Mouse (Mus musculus): ENCODE results near the gene Btn2a2. TPM values are rescaled to one million over a fixed set of nuclear protein-coding genes. Genes with fewer than 3 reads are reported as not detected.
A peak's percentile ranks its signal among the peaks of the same experiment; 100 is the strongest.

Btn2a2 gene
- total and polyA plus RNA-seq, 3 experiments: 1.2 to 2.1 (median 1.3) TPM

GRCm38 (mm10) chr13:23518295-23518603, 29.6 kb upstream of the Btn2a2 start:
- dilution Hi-C loops (cut with MboI; ENCODE audit: extremely low pct_ligation_motif_present, extremely low pct_unique_long_range_greater_than_20kb, low sequenced_read_pairs): no loop called here
- no peaks in the 10 kb centered on the region for H3K79me2 ChIP-seq (replicated peaks; ENCODE audit: control insufficient read depth, extremely low read depth, insufficient read depth, poor library complexity, severe bottlenecking)
- H3K9me3 ChIP-seq (replicated peaks; ENCODE audit: low read length): no peaks in the 10 kb centered on the region
- H3K4me3 ChIP-seq (replicated peaks in 1 of 3; ENCODE audit: low read depth in 2 of 3, low read length in 2 of 3, poor library complexity in 1 of 3): peak overlapping the region; percentile 53 to 70 (median 57)
- TF ChIP-seq SIN3A (IDR thresholded peaks at IDR 0.05; ENCODE audit: low read length) (0 out of 2 replicates have a peak, but pooled peaks have one; percentile 55), ELF1 (IDR thresholded peaks at IDR 0.05; ENCODE audit: low read depth, low read length) (no peak), MYC (IDR thresholded peaks at IDR 0.05; ENCODE audit: low read depth, low read length) (peak; percentile 44; the same call in 1 of the 2 replicates), CHD1 (IDR thresholded peaks at IDR 0.05; ENCODE audit: low read depth, low read length) (peak; percentile 94; the same call in 1 of the 2 replicates), ZC3H11A (IDR thresholded peaks at IDR 0.05; ENCODE audit: low read depth, low read length) (no peak)
- peak overlapping the region; percentile 70 for H3K27ac ChIP-seq (ENCODE audit: insufficient read depth, low read depth)
- no peaks in the 10 kb centered on the region for H3K36me3 ChIP-seq (replicated peaks in 1 of 2; ENCODE audit: control insufficient read depth in 1 of 2, insufficient read depth in 1 of 2, low read length in 1 of 2)
- H3K27me3 ChIP-seq (replicated peaks): no peaks in the 10 kb centered on the region
- H3K4me2 ChIP-seq (ENCODE audit: insufficient read depth, low read depth, poor library complexity, severe bottlenecking): no peak overlapping the region
- no peak for DNase-seq (ENCODE audit: extremely low read depth)
- in situ Hi-C loops (cut with MboI; ENCODE audit: low pct_ligation_motif_present, low pct_unique_long_range_greater_than_20kb, low sequenced_read_pairs): loop anchor here (25.0 kb wide), 1 partner anchor 1581 kb away; the partner anchor contains the start of gene Zfp184
- H3K9ac ChIP-seq (ENCODE audit: insufficient read depth, low read depth): peak overlapping the region; percentile 85
- H3K4me1 ChIP-seq (ENCODE audit: control insufficient read depth in 1 of 2, insufficient read depth in 2 of 2): peaks cover 3 to 33% of the 10 kb centered on the region in 2 experiments; a peak in 3 of 4 replicates

- no peaks in the 10 kb centered on the region for H3K9me3 ChIP-seq (replicated peaks; ENCODE audit: low read length)
- TF ChIP-seq MXI1 (IDR thresholded peaks at IDR 0.05; ENCODE audit: low read depth, low read length) (0 out of 2 replicates have a peak, but pooled peaks have one; percentile 8), CTCF (conservative IDR thresholded peaks at IDR 0.05 in 1 of 2, IDR thresholded peaks at IDR 0.05 in 1 of 2; ENCODE audit: low read depth in 2 of 2, low read length in 2 of 2) (no peak), SMC3 (IDR thresholded peaks at IDR 0.05; ENCODE audit: low read depth, low read length) (no peak), GABPA (IDR thresholded peaks at IDR 0.05; ENCODE audit: insufficient replicate concordance, low read depth, low read length) (no peak), IRF4 (IDR thresholded peaks at IDR 0.05; ENCODE audit: low read depth, low read length) (peak; percentile 8; the same call in 1 of the 2 replicates), NRF1 (IDR thresholded peaks at IDR 0.05; ENCODE audit: low read depth, low read length) (peak; percentile 62), SIN3A (IDR thresholded peaks at IDR 0.05; ENCODE audit: low read length) (0 out of 2 replicates have a peak, but pooled peaks have one; percentile 5), KAT2A (IDR thresholded peaks at IDR 0.05; ENCODE audit: insufficient replicate concordance, low read length) (peak; percentile 65; the same call in 1 of the 2 replicates), E2F4 (IDR thresholded peaks at IDR 0.05; ENCODE audit: insufficient replicate concordance, low read depth, low read length) (peak; percentile 29; the same call in 1 of the 2 replicates), ELF1 (IDR thresholded peaks at IDR 0.05; ENCODE audit: low read depth, low read length) (peak; percentile 90), ZC3H11A (IDR thresholded peaks at IDR 0.05; ENCODE audit: low read depth, low read length) (no peak), MAFK (IDR thresholded peaks at IDR 0.05; ENCODE audit: insufficient replicate concordance, low read length) (peak; percentile 95), BHLHE40 (IDR thresholded peaks at IDR 0.05; ENCODE audit: low read depth, low read length) (peak; percentile 25; the same call in 1 of the 2 replicates), TBP (conservative IDR thresholded peaks at IDR 0.05; ENCODE audit: low read depth, low read length) (peak; percentile 99)
- peaks cover 3 to 35% of the 10 kb centered on the region in 2 experiments; a peak in 3 of 4 replicates for H3K4me1 ChIP-seq (ENCODE audit: control insufficient read depth in 1 of 2, insufficient read depth in 2 of 2)
- dilution Hi-C loops (cut with MboI; ENCODE audit: extremely low pct_ligation_motif_present, extremely low pct_unique_long_range_greater_than_20kb, low sequenced_read_pairs): no loop called here
- peak; percentile 88 for DNase-seq (ENCODE audit: extremely low read depth)
- peak overlapping the region; percentile 85 for H3K9ac ChIP-seq (ENCODE audit: insufficient read depth, low read depth)
- no peaks in the 10 kb centered on the region for H3K27me3 ChIP-seq (replicated peaks)
- H3K4me3 ChIP-seq (replicated peaks in 1 of 3; ENCODE audit: low read depth in 2 of 3, low read length in 2 of 3, poor library complexity in 1 of 3): peak overlapping the region; percentile 53 to 70 (median 64)
- in situ Hi-C loops (cut with MboI; ENCODE audit: low pct_ligation_motif_present, low pct_unique_long_range_greater_than_20kb, low sequenced_read_pairs): loop anchor here (25.0 kb wide), 1 partner anchor 1580 kb away; the partner anchor contains the start of gene Zfp184
- H3K36me3 ChIP-seq (replicated peaks in 1 of 2; ENCODE audit: control insufficient read depth in 1 of 2, insufficient read depth in 1 of 2, low read length in 1 of 2): no peaks in the 10 kb centered on the region
- H3K4me2 ChIP-seq (ENCODE audit: insufficient read depth, low read depth, poor library complexity, severe bottlenecking): peak overlapping the region; percentile 80
- no peaks in the 10 kb centered on the region for H3K79me2 ChIP-seq (replicated peaks; ENCODE audit: control insufficient read depth, extremely low read depth, insufficient read depth, poor library complexity, severe bottlenecking)
- peak overlapping the region; percentile 70 for H3K27ac ChIP-seq (ENCODE audit: insufficient read depth, low read depth)
These were observed 29.1 kb upstream of the Btn2a2 start for GRCm38 (mm10) chr13:23517603-23518294.
